Mouse (Mus musculus) urinary bladder, postnatal 25 days (tissue): Measurements from ENCODE around the gene Ercc2.
A peak's percentile ranks its signal among the peaks of the same experiment; 100 is the strongest.

Source experiments
- DNase-seq: peaks from one replicate; pipeline ENCODE4 v3.0.0; 2022; ENCODE audit warnings: low spot score

Gene Ercc2

GRCm38 (mm10) chr7:19405417-19405816 is 23.6 kb downstream of the Ercc2 start:
- peak; percentile 85 for DNase-seq

DNA sequence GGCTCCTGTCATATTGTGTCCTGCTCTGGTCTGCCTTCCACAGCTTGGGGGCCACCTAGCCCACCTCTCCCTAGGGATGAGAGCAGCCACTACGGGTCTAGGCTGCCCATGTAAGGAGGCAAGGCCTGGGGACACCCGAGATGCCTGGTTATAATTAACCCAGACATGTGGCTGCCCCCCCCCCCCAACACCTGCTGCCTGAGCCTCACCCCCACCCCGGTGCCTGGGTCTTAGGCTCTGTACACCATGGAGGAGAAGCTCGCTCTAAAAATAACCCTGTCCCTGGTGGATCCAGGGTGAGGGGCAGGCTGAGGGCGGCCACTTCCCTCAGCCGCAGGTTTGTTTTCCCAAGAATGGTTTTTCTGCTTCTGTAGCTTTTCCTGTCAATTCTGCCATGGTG is 27.9 kb downstream of the Ercc2 start:
- DNase-seq: no peak

GRCm38 (mm10) chr7:19410766-19411344 is 29.0 kb downstream of the Ercc2 start:
- peak; percentile 12 for DNase-seq

DNA sequence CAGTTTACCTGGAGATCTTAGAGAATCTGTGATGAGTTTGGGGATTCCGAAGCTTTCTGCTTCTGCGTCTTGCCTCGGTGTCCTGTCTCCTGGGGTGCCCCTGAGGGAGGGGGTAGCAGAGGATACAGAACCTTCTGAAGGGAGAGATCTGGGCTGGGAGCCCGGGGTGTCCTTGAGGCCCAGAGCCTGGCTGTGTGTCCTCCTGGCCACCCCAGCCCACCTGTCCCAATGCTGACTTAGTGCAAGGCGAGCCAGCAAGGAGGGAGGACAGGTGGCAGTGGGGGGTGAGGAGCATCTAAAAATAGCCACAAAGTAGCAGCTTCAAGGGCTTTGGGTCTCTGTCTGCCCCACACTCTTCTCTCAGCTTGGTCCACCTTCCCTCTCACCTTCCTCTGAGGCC is 30.0 kb downstream of the Ercc2 start:
- DNase-seq: no peak

- no peak for DNase-seq
Measured at GRCm38 (mm10) chr7:19413525-19413924, 31.7 kb downstream of the Ercc2 start.

DNA sequence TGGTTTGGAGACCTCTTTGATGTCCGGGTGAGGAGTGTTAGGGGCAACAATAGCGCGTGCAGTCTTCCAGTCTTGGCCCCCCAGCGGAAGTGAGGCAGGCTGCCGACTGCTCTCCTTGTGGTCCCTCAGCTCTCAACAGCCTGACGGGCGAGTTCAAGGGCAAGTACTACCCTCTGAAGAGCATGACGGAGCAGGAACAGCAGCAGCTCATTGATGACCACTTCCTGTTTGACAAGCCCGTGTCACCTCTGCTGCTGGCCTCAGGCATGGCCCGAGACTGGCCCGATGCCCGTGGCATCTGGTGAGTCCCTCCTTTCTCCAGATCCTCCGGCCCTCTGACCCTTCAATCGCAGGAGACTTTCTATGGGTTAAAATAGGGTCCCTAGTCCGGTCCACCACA is 34.8 kb downstream of the Ercc2 start:
- DNase-seq: no peak

GRCm38 (mm10) chr7:19420121-19420520 is 38.3 kb downstream of the Ercc2 start:
- no peak for DNase-seq

DNA sequence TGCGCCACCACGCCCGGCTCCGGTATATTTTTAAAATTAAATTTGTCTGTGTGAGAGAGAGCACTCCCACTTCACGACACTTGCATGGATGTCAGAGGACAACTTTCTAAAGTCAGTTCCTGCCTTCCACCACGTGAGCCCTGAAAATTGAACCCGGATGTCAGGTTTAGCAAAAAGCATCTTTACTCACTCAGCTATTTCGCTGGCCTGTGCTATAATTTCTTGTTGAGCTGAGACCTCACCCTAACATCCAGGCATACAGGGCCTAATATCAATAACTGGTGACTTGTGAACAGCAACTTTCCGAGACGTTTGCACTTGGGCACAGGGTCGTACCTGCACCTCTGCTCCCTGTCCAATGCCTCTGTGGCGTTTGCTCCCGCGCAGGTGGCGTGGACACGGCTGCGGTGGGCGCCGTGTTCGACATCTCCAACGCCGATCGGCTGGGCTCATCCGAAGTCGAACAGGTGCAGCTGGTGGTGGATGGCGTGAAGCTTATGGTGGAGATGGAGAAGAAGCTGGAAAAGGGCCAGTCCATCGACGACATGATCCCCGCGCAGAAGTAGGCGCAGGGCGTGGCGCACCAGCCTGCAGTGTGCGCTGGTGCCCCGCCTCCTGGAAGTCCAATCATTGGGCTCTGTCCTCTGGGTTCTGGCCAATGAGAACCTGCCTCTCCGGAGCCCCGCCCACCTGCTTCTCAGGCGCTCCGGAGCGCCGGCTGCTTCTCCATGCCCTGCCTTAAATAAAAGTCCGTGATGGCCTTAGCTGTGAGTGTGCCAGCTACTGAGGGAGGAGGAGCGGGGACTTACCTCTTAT is 39.2 kb downstream of the Ercc2 start:
- DNase-seq: peak; percentile 70

- no peak for DNase-seq
Measured at GRCm38 (mm10) chr7:19423083-19423482, 41.3 kb downstream of the Ercc2 start.

DNA sequence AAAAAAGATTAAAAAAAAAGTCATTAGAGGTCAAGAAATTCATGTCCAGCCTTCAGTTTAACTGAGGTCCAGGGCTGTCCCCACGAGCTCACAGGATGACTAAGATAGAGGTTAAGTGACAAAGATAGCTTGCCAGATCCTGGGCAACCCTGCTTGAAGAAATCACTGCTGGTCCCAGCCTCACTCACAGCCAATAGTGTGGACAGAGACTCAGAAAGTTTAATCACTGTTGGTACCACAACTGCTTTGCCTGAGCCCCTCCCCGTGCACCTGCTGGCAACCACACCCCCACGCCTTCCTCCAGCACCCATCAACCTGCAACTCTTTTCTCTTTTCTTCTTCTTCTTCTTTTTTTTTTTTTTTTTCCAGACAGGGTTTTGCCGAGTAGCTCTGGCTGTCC is 42.2 kb downstream of the Ercc2 start:
- no peak for DNase-seq

DNA sequence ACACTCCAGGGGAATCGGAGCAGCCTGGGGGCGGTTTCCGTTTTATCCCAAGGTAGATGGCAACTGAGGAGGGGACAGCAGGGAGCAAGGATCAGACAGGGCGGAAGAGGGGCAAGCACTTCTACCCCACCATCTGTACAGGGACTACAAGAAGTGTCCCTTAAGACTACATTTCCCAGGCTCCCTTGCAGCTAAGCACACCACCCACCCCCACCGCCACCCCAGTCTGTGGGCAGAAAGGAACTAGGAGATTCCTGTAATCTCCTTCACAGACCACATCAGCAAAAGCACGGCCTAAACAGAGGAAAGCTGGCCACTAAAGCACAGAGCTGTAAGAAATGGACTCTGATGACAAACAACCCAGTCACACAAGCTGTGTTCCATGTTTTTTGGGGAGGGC is 44.5 kb downstream of the Ercc2 start:
- DNase-seq: no peak

DNA sequence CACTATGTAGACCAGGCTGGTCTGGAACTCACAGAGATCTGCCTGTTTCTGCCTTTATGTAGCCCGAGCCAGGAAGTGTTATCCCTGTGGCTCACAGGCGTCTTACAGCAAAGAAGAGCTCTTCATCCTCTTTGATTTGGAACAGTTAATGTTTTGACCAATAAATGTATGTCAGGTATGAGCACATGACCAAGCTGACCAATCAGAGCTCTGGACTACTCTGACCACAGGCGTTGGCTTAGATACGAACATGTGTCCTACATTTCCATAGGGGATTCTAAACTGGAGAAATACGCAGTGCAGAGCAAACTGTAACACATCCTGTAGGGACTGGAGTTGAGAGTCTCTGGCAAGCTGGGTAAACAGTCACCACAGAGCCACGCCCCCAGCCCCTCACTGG is 45.1 kb downstream of the Ercc2 start:
- DNase-seq: no peak

- no peak for DNase-seq
Measured at GRCm38 (mm10) chr7:19427999-19428650, 46.3 kb downstream of the Ercc2 start.

DNA sequence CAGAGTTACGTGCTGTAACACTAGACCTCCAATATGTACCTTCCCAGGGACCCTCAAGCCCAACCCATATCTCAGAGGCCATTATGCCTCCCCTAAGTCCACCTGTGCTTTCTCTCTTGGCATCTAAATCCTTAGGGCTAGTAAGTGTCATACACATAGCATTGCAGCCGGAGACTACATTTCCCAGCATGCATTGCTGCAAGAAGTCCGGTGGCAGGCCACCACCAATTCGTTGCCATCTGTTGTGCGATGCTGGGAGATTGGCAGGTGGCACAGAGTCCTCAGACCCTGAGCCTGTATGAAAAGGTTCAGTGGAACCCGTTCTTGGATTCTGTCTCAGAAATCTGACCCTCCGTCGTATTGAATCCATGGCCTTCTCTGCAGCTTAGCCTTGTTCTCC is 47.9 kb downstream of the Ercc2 start:
- no peak for DNase-seq

GRCm38 (mm10) chr7:19430402-19430801 is 48.6 kb downstream of the Ercc2 start:
- no peak for DNase-seq

DNA sequence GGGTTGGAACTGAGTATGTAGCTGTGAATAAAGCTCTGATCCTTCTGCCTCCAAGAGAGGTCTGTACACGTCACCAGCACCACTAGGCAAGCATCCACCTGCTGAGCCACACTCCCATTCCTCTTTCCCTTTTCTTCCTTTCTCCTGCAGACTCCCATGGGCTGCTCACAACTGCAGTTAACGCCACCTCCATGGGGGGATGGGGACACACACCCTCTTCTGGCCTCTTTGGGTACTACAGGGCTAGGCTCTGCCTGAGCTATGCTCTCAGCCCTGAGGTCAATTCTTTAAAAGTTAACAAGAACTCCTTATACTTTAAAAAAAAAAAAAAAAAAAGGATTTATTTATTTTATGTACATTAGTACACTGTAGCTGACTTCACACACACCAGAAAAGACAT is 50.7 kb downstream of the Ercc2 start:
- DNase-seq: no peak

DNA sequence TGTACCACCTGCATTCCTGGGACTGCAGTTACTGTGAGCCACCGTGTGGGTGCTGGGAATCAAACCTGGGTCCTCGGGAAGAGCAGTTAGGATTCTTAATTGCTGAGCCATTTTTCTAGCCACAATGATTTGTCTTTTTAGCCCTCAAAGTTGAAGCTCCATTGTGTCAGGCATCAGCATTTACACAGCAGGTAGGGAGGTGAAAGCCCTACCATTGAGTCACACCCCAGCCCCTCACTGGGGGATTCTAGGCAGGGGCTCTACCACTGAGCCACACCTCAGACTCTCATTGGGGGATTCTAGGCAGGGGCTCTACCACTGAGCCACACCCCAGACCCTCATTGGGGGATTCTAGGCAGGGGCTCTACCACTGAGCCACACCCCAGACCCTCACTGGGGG is 54.5 kb downstream of the Ercc2 start:
- DNase-seq: no peak

DNA sequence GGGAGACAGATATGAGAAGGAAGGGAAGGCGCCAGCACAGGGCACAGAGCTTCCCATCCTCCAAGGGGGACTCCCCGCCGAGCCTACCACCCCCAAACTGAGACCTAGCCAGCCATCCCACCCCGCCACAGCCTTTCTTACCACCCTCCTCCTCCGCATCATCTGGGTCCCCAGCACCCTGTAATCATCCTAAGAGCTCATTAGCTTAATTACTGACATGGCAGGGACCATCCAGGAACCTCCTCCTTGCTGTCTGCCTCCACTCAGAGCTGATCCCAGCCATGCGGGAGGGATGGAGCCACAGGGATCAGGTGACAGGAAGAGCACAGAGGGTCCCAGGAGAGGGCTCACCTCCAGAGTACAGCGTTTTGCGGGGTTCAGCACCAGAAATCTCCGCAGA is 55.2 kb downstream of the Ercc2 start:
- no peak for DNase-seq

- no peak for DNase-seq
Measured at GRCm38 (mm10) chr7:19441448-19442091, 59.8 kb downstream of the Ercc2 start.

DNA sequence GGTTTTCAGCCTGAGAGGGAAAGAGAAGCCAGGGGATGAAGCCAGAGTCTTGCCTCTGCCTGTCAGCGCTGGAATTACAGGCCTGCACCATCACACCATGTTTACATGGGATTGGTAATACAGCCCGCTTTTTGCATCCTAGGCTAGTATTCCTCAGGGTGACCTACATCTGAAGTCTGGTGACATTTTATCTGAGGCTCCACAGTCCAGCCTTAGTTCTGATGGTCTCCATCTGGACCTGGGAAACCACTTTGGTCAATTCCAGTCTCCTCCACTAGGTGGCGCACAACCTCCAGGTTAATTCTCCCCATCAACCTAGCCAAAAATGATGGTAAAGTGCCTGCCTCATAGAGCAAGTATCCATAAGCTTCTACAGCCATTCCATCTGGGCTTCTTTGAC is 61.5 kb downstream of the Ercc2 start:
- peak; percentile 90 for DNase-seq

GRCm38 (mm10) chr7:19444801-19445200 is 63.0 kb downstream of the Ercc2 start:
- DNase-seq: no peak
